Mouse (Mus musculus) hindbrain, embryonic 14.5 days (tissue): Measurements from ENCODE around the gene Bcas3. TPM values are rescaled to one million over a fixed set of nuclear protein-coding genes. Genes with fewer than 3 reads are reported as not detected.
A peak's percentile ranks its signal among the peaks of the same experiment; 100 is the strongest.

Source experiments
- ATAC-seq: fragments of 200-750 bp; cut with Nextera tagmentation; 2 replicates; pipeline ENCODE4 v1.8.0; 2017; ENCODE audit warnings: moderate number of reproducible peaks, mild to moderate bottlenecking, moderate TSS enrichment, moderate library complexity; ENCODE audit not compliant: low FRiP score
- DNase-seq: peaks from one replicate; pipeline ENCODE4 v3.0.0-alpha.2; 2015; ENCODE audit warnings: low spot score
- H3K27ac ChIP-seq: fragments of 300-500 bp; sonication (generic); 2 replicates; pipeline ENCODE4 v1.5.1; 2014; ENCODE audit warnings: mild to moderate bottlenecking, moderate library complexity
- H3K27me3 ChIP-seq: fragments of 300-500 bp; sonication (generic); 2 replicates; pipeline ENCODE4 v1.6.1; 2014; ENCODE audit warnings: mild to moderate bottlenecking, low read length, mixed read lengths; ENCODE audit not compliant: control insufficient read depth, insufficient read depth
- H3K36me3 ChIP-seq: fragments of 300-500 bp; sonication (generic); replicated peaks from 2 replicates; pipeline ENCODE4 v1.6.1; 2014; ENCODE audit not compliant: control insufficient read depth, insufficient read depth
- H3K4me1 ChIP-seq: fragments of 300-500 bp; sonication (generic); replicated peaks from 2 replicates; pipeline ENCODE4 v1.6.1; 2014; ENCODE audit warnings: antibody characterized with exemption, low read length, mixed read lengths; ENCODE audit not compliant: control insufficient read depth, insufficient read depth
- H3K4me2 ChIP-seq: fragments of 300-500 bp; sonication (generic); replicated peaks from 2 replicates; pipeline ENCODE4 v1.6.1; 2014; ENCODE audit warnings: mild to moderate bottlenecking, moderate library complexity
- H3K4me3 ChIP-seq: fragments of 300-500 bp; sonication (generic); replicated peaks from 2 replicates; pipeline ENCODE4 v1.5.1; 2014; ENCODE audit warnings: mild to moderate bottlenecking, low read length
- H3K9ac ChIP-seq: fragments of 300-500 bp; sonication (generic); 2 replicates; pipeline ENCODE4 v1.6.1; 2014
- H3K9me3 ChIP-seq: fragments of 300-500 bp; sonication (generic); 2 replicates; pipeline ENCODE4 v1.6.1; 2016; ENCODE audit warnings: low read length; ENCODE audit not compliant: control insufficient read depth
- WGBS: fragments of 180-500 bp; shearing (Covaris S2); extraction: QIAGEN DNeasy Blood & Tissue Kit; methylation state at CpG from one replicate; pipeline ENCODE4 v1.1.7; 2014; 5-methylcytosine and 5-hydroxymethylcytosine counted together
- polyA plus RNA-seq: library from polyadenylated mRNA; unstranded; fragments of >200 nt; fragmentation: Nextera tagmentation; extraction: Ambion mirVana; gene quantifications from 2 replicates; pipeline ENCODE4 v1.2.1, GENCODE M21; 2014

Bcas3 gene
- polyA plus RNA-seq, 1 experiment from 2014 or later = 29.2 TPM

DNA sequence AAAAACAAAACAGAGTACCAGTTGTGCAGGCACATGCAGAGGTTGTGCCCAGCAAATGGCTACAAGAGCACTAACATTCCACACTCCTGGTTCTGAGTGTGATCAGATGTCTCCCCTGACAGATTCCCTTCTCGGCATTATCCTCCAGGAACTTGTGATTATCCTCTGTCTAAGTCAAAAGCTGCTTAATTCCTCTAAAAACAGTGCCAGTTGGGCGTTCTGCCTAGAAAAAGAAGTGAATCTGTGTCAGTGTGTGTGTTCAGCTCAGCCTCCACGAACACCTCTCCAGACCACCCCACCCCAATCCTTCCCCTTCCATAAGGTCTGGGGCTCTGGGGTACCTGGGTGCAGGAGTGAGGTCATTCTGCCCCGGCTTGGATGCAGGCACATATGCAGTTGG is 427.3 kb downstream of the Bcas3 start:
- Histone ChIP-seq H3K9me3 (no peaks in the 10 kb centered on the region), H3K4me1 (0 out of 2 replicates have a peak, but pooled peaks cover 2% of the 10 kb centered on the region), H3K36me3 (no peaks in the 10 kb centered on the region), H3K9ac (no peak overlapping the region), H3K4me3 (no peak overlapping the region), H3K27ac (no peak overlapping the region), H3K27me3 (no peaks in the 10 kb centered on the region), H3K4me2 (no peak overlapping the region)
- 85% methylated on average over 4 of the region's 4 CpGs for WGBS
- DNase-seq (no peak), ATAC-seq (no peak)

DNA sequence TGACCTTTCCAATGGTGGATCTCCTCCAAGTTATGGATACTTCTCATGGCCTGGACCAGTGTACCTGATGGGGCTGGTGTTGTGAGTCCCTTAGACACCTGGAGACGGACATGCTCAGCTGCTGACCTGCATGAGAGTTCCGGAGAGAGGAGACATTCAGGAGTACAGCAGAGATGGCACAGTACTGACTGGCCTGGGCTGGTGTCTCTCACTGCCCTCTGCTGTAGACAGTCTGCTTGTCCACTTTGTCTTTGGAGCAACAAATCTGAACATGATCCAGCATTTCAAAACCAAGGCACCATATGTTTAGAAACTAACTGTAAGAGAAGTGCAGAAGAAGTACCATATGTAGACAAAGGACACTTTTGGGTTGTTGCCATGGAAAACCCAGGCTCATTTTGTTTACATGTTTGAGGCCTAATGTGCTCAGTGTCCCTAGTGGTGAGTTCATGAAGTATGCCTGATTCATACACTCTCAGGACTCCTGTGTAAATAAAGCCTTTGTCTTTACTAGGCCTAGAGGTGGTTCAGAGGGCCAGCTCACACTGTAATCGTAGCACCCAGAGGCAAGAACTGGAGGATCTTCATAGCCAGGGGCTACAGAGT is 433.2 kb downstream of the Bcas3 start:
- H3K27me3 ChIP-seq = no peaks in the 10 kb centered on the region
- no peak overlapping the region for H3K4me3 ChIP-seq
- H3K4me2 ChIP-seq = no peak overlapping the region
- no peaks in the 10 kb centered on the region for H3K4me1 ChIP-seq
- 83% methylated on average over 3 of the region's 3 CpGs for WGBS
- ATAC-seq (no peak), DNase-seq (peak; percentile 35)
- no peak overlapping the region for H3K9ac ChIP-seq
- no peaks in the 10 kb centered on the region for H3K9me3 ChIP-seq
- H3K27ac ChIP-seq = no peak overlapping the region
- H3K36me3 ChIP-seq = no peaks in the 10 kb centered on the region

DNA sequence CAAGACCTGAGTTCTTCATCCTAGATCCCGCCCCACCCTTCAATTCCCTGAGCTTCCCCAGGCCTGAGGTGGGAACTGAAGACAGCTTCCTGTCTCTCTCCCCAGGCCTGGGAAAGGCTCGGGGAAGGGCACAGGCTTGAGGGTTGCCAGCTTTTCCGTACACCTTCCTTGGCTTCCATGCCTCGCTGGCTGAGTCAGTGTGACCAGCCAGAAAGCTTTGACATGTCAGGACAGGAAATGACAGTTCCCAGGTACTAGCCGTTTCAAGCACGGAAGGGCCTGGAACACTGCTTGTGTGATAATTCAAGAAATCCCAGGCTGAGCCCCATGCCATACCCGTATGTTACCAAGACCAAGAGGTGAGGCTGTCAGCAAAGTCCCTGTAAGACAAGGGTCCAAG is 436.8 kb downstream of the Bcas3 start:
- Histone ChIP-seq H3K9me3 (no peaks in the 10 kb centered on the region), H3K4me1 (no peaks in the 10 kb centered on the region), H3K4me3 (no peak overlapping the region), H3K27ac (no peak overlapping the region), H3K27me3 (no peaks in the 10 kb centered on the region), H3K4me2 (no peak overlapping the region), H3K36me3 (no peaks in the 10 kb centered on the region), H3K9ac (no peak overlapping the region)
- no peak for ATAC-seq
- 93% methylated on average over 7 of the region's 7 CpGs for WGBS
- DNase-seq = no peak

DNA sequence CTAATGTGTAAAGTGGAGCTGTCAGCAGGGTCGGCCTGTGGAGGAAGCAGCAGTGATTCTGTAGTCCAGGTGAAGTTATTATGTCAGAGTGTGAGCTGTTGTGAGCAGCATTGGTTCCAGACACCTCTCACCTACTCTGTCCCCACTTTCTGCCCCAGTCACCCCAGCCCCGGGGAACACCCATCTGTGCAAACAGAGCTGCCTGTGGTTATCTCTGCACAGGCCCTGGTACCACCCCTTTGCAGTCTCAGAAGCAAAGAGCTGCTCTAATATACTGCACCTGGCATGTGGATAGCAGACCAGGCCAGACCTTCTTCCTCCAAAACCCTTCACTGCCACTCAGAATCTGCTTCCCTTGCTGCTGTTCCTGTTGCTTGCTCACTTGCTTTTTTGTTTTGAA is 437.3 kb downstream of the Bcas3 start:
- no peaks in the 10 kb centered on the region for H3K4me1 ChIP-seq
- DNase-seq = no peak
- H3K9me3 ChIP-seq = no peaks in the 10 kb centered on the region
- ATAC-seq = no peak
- no peak overlapping the region for H3K4me3 ChIP-seq
- no peak overlapping the region for H3K4me2 ChIP-seq
- no peaks in the 10 kb centered on the region for H3K36me3 ChIP-seq
- WGBS = 88% methylated on average over 2 of the region's 2 CpGs
- H3K27ac ChIP-seq = no peak overlapping the region
- H3K9ac ChIP-seq = no peak overlapping the region
- H3K27me3 ChIP-seq = no peaks in the 10 kb centered on the region

- no peaks in the 10 kb centered on the region for H3K9me3 ChIP-seq
- H3K27me3 ChIP-seq = no peaks in the 10 kb centered on the region
- no peak overlapping the region for H3K4me2 ChIP-seq
- H3K4me1 ChIP-seq = no peaks in the 10 kb centered on the region
- no peak overlapping the region for H3K27ac ChIP-seq
- no peak for DNase-seq
- no peak overlapping the region for H3K4me3 ChIP-seq
- H3K9ac ChIP-seq = no peak overlapping the region
- no peak for ATAC-seq
- no peaks in the 10 kb centered on the region for H3K36me3 ChIP-seq
- WGBS = 86% methylated on average over 1 of the region's 1 CpGs
These were observed 438.2 kb downstream of the Bcas3 start for GRCm38 (mm10) chr11:85791212-85791611.

GRCm38 (mm10) chr11:85792534-85793215 is 439.7 kb downstream of the Bcas3 start:
- WGBS = 74% methylated on average over 12 of the region's 12 CpGs
- H3K4me2 ChIP-seq = no peak overlapping the region
- ATAC-seq = no peak

DNA sequence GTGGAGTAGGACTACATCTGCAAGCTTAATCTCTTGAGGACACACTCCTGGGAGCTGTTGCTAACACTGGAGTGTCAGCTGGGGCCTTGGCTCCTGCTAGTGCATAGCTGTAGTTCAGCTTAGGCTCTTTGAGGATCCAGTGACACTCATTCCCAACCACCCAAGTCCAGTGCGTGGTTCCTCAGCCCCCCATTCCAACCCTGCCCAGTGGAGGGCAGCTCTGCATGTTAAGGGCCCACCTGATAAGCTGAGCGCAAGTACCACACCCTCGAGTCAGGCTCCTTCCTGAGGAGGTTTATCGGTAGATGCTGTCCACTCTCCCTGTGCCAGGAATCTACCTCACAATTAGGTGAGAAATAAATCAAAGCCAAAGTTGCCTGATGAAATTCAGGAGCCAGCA is 446.5 kb downstream of the Bcas3 start:
- Histone ChIP-seq H3K4me3 (no peak overlapping the region), H3K9ac (no peak overlapping the region), H3K4me1 (no peaks in the 10 kb centered on the region), H3K9me3 (no peaks in the 10 kb centered on the region), H3K36me3 (no peaks in the 10 kb centered on the region), H3K4me2 (no peak overlapping the region), H3K27me3 (no peaks in the 10 kb centered on the region), H3K27ac (no peak overlapping the region)
- ATAC-seq = no peak
- 95% methylated on average over 4 of the region's 4 CpGs for WGBS
- DNase-seq = no peak

More at GRCm38 (mm10) chr11:85792534-85793215, 439.7 kb downstream of the Bcas3 start:
- no peaks in the 10 kb centered on the region for H3K36me3 ChIP-seq
- no peak overlapping the region for H3K27ac ChIP-seq
- no peaks in the 10 kb centered on the region for H3K4me1 ChIP-seq
- H3K9me3 ChIP-seq = no peaks in the 10 kb centered on the region
- no peak for DNase-seq
- no peak overlapping the region for H3K9ac ChIP-seq
- no peaks in the 10 kb centered on the region for H3K27me3 ChIP-seq
- no peak overlapping the region for H3K4me3 ChIP-seq

DNA sequence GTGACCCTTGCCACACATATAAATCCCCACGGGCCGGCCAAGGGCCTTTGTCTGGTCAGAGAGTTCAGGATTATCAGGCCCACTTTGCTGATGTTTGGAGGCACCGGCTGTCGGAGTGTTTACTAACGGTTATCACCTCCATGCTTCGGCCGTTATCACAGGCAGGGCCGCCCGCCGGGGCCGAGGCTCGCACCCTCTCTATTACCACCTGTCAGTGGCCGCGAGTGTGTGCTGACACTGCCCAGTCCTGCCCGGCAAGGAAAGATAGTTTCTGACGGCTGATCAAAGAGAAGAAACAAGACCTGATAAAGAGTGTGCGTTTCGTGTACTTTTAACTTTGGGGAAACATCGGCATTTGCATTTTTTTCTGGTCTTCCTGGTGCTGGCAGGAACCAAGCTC is 446.9 kb downstream of the Bcas3 start:
- Histone ChIP-seq H3K27ac (no peak overlapping the region), H3K27me3 (no peaks in the 10 kb centered on the region), H3K9me3 (no peaks in the 10 kb centered on the region), H3K9ac (no peak overlapping the region), H3K36me3 (no peaks in the 10 kb centered on the region), H3K4me3 (no peak overlapping the region), H3K4me2 (no peak overlapping the region), H3K4me1 (no peaks in the 10 kb centered on the region)
- 76% methylated on average over 19 of the region's 19 CpGs for WGBS
- no peak for ATAC-seq
- DNase-seq = no peak

GRCm38 (mm10) chr11:85800380-85800779 is 447.4 kb downstream of the Bcas3 start:
- H3K27me3 ChIP-seq = no peaks in the 10 kb centered on the region
- H3K4me2 ChIP-seq = no peak overlapping the region
- ATAC-seq (no peak), DNase-seq (no peak)
- no peaks in the 10 kb centered on the region for H3K9me3 ChIP-seq
- 81% methylated on average over 11 of the region's 11 CpGs for WGBS
- no peaks in the 10 kb centered on the region for H3K4me1 ChIP-seq
- H3K27ac ChIP-seq = no peak overlapping the region
- H3K9ac ChIP-seq = no peak overlapping the region
- no peak overlapping the region for H3K4me3 ChIP-seq
- H3K36me3 ChIP-seq = no peaks in the 10 kb centered on the region
